Mouse (Mus musculus) c-Kit-negative CD71-positive TER-119-positive erythroid progenitor cells, embryonic 14.5 days (primary cell): ENCODE measurements around the gene Sec14l2.
"Not testable (repeated sequence)": the region's sequence is repeated elsewhere in the genome, so short reads cannot be mapped to it uniquely, and the experiment has no call there.

Experiments
- DNase-seq: peaks from one replicate; pipeline ENCODE4 v3.0.0-alpha.2; 2013; ENCODE audit warnings: low read depth, low spot score

Gene Sec14l2

GRCm38 (mm10) chr11:4133450-4133849 lies 10.2 kb upstream of the Sec14l2 start:
- DNase-seq = peak; percentile 46

GRCm38 (mm10) chr11:4128461-4128860 lies 5.2 kb upstream of the Sec14l2 start:
- DNase-seq = not testable (repeated sequence)

GRCm38 (mm10) chr11:4127059-4127458 lies 3.8 kb upstream of the Sec14l2 start:
- DNase-seq = no peak

GRCm38 (mm10) chr11:4123922-4124321 lies 707 bp upstream of the Sec14l2 start:
- DNase-seq = peak; percentile 31

- no peak for DNase-seq
Measured at GRCm38 (mm10) chr11:4122226-4122625, 989 bp downstream of the Sec14l2 start.

GRCm38 (mm10) chr11:4121691-4122090 lies 1.5 kb downstream of the Sec14l2 start:
- DNase-seq = no peak

GRCm38 (mm10) chr11:4119635-4120034 lies 3.6 kb downstream of the Sec14l2 start:
- no peak for DNase-seq

- no peak for DNase-seq
Measured at GRCm38 (mm10) chr11:4118081-4118921, 4.9 kb downstream of the Sec14l2 start.

GRCm38 (mm10) chr11:4117372-4118071 lies 5.7 kb downstream of the Sec14l2 start:
- DNase-seq = no peak

- DNase-seq = no peak
Measured at GRCm38 (mm10) chr11:4116458-4117141, 6.6 kb downstream of the Sec14l2 start.

GRCm38 (mm10) chr11:4115407-4115806 lies 7.8 kb downstream of the Sec14l2 start:
- no peak for DNase-seq

GRCm38 (mm10) chr11:4114541-4114940 lies 8.7 kb downstream of the Sec14l2 start:
- not testable (repeated sequence) for DNase-seq

GRCm38 (mm10) chr11:4113970-4114369 lies 9.2 kb downstream of the Sec14l2 start:
- DNase-seq = no peak

GRCm38 (mm10) chr11:4113496-4113895 lies 9.7 kb downstream of the Sec14l2 start:
- no peak for DNase-seq

- DNase-seq = no peak
Measured at GRCm38 (mm10) chr11:4112861-4113260, 10.4 kb downstream of the Sec14l2 start.

GRCm38 (mm10) chr11:4112033-4112432 lies 11.2 kb downstream of the Sec14l2 start:
- DNase-seq = no peak

GRCm38 (mm10) chr11:4108691-4109090 lies 14.5 kb downstream of the Sec14l2 start:
- no peak for DNase-seq

- not testable (repeated sequence) for DNase-seq
Measured at GRCm38 (mm10) chr11:4107901-4108300, 15.3 kb downstream of the Sec14l2 start.

GRCm38 (mm10) chr11:4105444-4105843 lies 17.8 kb downstream of the Sec14l2 start:
- no peak for DNase-seq

- DNase-seq = no peak
Measured at GRCm38 (mm10) chr11:4104989-4105388, 18.2 kb downstream of the Sec14l2 start.

- no peak for DNase-seq
Measured at GRCm38 (mm10) chr11:4103522-4103921, 19.7 kb downstream of the Sec14l2 start.

GRCm38 (mm10) chr11:4101851-4102250 lies 21.4 kb downstream of the Sec14l2 start:
- no peak for DNase-seq
